In the genomic region with DNA sequence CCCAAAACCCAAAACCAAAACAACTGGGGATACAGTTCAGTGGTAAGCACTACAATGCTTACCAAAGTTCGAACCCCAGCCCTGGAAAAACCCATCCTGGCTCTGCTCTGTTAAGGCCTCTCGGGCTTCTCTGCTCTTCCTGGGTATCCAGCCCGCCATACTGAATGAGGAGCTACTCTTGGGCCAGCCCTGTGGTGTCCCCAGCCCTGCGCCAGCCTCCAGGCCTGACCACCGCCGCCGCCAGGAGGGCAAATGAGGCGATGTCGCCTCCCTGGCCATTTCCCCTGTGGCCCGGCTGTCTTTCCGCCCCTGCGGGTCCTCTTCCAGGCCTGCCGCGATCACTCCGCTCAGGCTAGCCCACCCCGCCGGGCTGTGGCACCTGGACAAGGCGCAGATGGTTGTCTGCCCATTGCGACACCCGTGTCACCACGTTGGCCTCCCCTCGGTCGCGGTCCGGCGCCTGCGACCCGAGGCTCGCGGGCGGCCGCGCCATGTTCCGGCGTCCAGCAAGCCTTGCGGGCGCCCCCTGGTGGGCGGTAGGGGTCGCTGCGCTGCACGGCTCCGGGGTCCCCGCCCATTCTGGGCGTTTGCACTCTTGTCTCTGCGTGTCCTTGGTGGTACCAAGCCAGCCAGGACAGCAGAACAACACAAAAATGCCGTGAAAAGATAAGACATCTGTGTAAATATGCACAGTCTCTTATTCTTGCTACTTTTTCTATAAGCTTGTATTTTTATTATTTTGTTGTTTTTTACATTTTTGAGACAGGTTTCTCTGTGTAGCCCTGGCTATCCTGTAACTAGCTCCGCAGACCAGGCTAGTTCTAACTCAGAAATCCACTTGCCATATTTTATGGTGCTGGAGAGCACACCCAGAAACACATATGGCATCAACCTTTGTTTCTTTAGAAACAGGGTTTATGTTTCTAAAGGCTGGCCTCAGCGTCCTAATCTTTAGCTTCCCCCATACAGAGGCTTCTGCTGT, we compare ENCODE assay signal across 7 mouse cellular contexts. TPM values are rescaled to one million over a fixed set of nuclear protein-coding genes. Genes with fewer than 3 reads are reported as not detected.
A peak's percentile ranks its signal among the peaks of the same experiment; 100 is the strongest.
DNase-seq lines count a peak whose midpoint lies in the region; ATAC-seq and TF ChIP-seq lines count a peak whose summit lies in the region.

TSS of gene E130311K13Rik (minus strand) at position 595 of the 982 bp plus-strand sequence.

- intact Hi-C loops in left cerebral cortex, postnatal 4 days (cut with DNase I) = no loop called here

- peak; percentile 98 for TF ChIP-seq CTCF in intestine, postnatal 0 days (IDR thresholded peaks at IDR 0.05; ENCODE audit: low read depth)
- peak; percentile 88 for TF ChIP-seq CTCF in small intestine, adult 2 months (IDR thresholded peaks at IDR 0.05; ENCODE audit: extremely low read depth, insufficient read length, insufficient replicate concordance, low read depth, low read length)

- H3K4me1 ChIP-seq in intestine, postnatal 0 days (replicated peaks; ENCODE audit: control insufficient read depth, insufficient read depth, low read length) = no peaks in the 10 kb centered on the region
- H3K4me1 ChIP-seq in midbrain, embryonic 12.5 days = no peaks in the 10 kb centered on the region
- H3K4me1 ChIP-seq in small intestine, adult 2 months (ENCODE audit: control insufficient read depth, insufficient read depth, insufficient read length, low read length) = peaks cover 2% of the 10 kb centered on the region; the same call in 1 of the 2 replicates

- WGBS in intestine, postnatal 0 days = 5% methylated on average over 48 of the region's 48 CpGs
- 4% methylated on average over 46 of the region's 48 CpGs for WGBS in midbrain, embryonic 12.5 days
- WGBS in small intestine, adult 2 months = 5% methylated on average over 48 of the region's 48 CpGs

- H3K4me2 ChIP-seq in intestine, postnatal 0 days (replicated peaks; ENCODE audit: low read depth) = peak within 1 kb of the TSS; percentile 81
- peak within 1 kb of the TSS; percentile 69 for H3K4me2 ChIP-seq in midbrain, embryonic 12.5 days (replicated peaks)

- peak within 1 kb of the TSS; percentile 77 for H3K9ac ChIP-seq in intestine, postnatal 0 days (ENCODE audit: low read depth, low read length)
- peak within 1 kb of the TSS; percentile 89 for H3K9ac ChIP-seq in midbrain, embryonic 12.5 days (replicated peaks)

- H3K36me3 ChIP-seq in intestine, postnatal 0 days (ENCODE audit: control insufficient read depth, insufficient read depth) = no peaks in the 10 kb centered on the region
- H3K36me3 ChIP-seq in midbrain, embryonic 12.5 days = no peaks in the 10 kb centered on the region
- H3K36me3 ChIP-seq in small intestine, adult 2 months (ENCODE audit: control insufficient read depth, insufficient read depth, low read length) = 0 out of 2 replicates have a peak, but pooled peaks cover 2% of the 10 kb centered on the region

- no peaks in the 10 kb centered on the region for H3K27me3 ChIP-seq in intestine, postnatal 0 days (replicated peaks; ENCODE audit: control insufficient read depth, insufficient read depth, low read length)
- no peaks in the 10 kb centered on the region for H3K27me3 ChIP-seq in midbrain, embryonic 12.5 days
- no peaks in the 10 kb centered on the region for H3K27me3 ChIP-seq in small intestine, adult 2 months (ENCODE audit: control insufficient read depth, insufficient read depth, low read length)

- peak; percentile 95 for ATAC-seq in intestine, postnatal 0 days
- ATAC-seq in midbrain, embryonic 12.5 days (ENCODE audit: low FRiP score, low read depth) = peak; percentile 98

- H3K27ac ChIP-seq in intestine, postnatal 0 days (ENCODE audit: low read depth, low read length) = peak within 1 kb of the TSS; percentile 66
- peak within 1 kb of the TSS; percentile 81 for H3K27ac ChIP-seq in midbrain, embryonic 12.5 days (replicated peaks)
- peak within 1 kb of the TSS; percentile 44 for H3K27ac ChIP-seq in small intestine, adult 2 months (ENCODE audit: insufficient read depth, low read depth, low read length)

- peak; percentile 31 for TF ChIP-seq POLR2A in small intestine, adult 2 months (IDR thresholded peaks at IDR 0.05; ENCODE audit: low read depth, low read length)

- H3K4me3 ChIP-seq in intestine, postnatal 0 days (ENCODE audit: low read depth, low read length) = peak within 1 kb of the TSS; percentile 73
- H3K4me3 ChIP-seq in midbrain, embryonic 12.5 days = peak within 1 kb of the TSS; percentile 70
- H3K4me3 ChIP-seq in small intestine, adult 2 months (ENCODE audit: low read depth, low read length) = peak within 1 kb of the TSS; percentile 87

- H3K9me3 ChIP-seq in intestine, postnatal 0 days (ENCODE audit: control insufficient read depth) = no peaks in the 10 kb centered on the region
- H3K9me3 ChIP-seq in midbrain, embryonic 12.5 days = no peaks in the 10 kb centered on the region

- DNase-seq in adrenal gland, adult 8-10 months = peak; percentile 86
- DNase-seq in embryo, embryonic 9.5 days (ENCODE audit: extremely low spot score) = peak; percentile 91
- DNase-seq in gonadal fat pad, adult 2 months (ENCODE audit: low read depth) = peak; percentile 23
- peak; percentile 92 for DNase-seq in left cerebral cortex, postnatal 4 days

RNA-seq across cellular contexts. Expression of gene E130311K13Rik, which starts in this region (rescaled TPM):
- total RNA-seq in adrenal gland, adult 8-10 months (2022) = 10 to 100 TPM; 10.5 to 18.1 (median 13.4) TPM
- 2.4 and 3.9 TPM in 2 replicates for polyA plus RNA-seq in gonadal fat pad, adult 2 months (2012; rRNA removed)
- 3.4 and 3.7 TPM in 2 replicates for polyA plus RNA-seq in intestine, postnatal 0 days (2015; fragmentation: Nextera tagmentation; extraction: Ambion mirVana)
- 10 to 100 TPM; 12.5 to 13.2 TPM for total RNA-seq in left cerebral cortex, postnatal 4 days (2021)
- 3.6 and 3.8 TPM in 2 replicates for polyA plus RNA-seq in midbrain, embryonic 12.5 days (2016; fragmentation: Nextera tagmentation; extraction: Ambion mirVana)
- polyA plus RNA-seq in small intestine, adult 2 months (2012; rRNA removed) = 0.22 and 1.4 TPM in 2 replicates

Comparison
In these comparisons a context has a peak if more than half of its experiments do, and no peak if none do; other contexts are left out.
1. Peak in every context shown above with its lines: DNase-seq, ATAC-seq, H3K4me3 ChIP-seq and H3K27ac ChIP-seq.
2. DNase-seq: peak in every context shown above with its lines; median percentile 92 in left cerebral cortex, postnatal 4 days; 91 in embryo, embryonic 9.5 days; 86 in adrenal gland, adult 8-10 months; 23 in gonadal fat pad, adult 2 months.